Comparison of ENCODE assay signal across 1 mouse cellular context in the genomic region with DNA sequence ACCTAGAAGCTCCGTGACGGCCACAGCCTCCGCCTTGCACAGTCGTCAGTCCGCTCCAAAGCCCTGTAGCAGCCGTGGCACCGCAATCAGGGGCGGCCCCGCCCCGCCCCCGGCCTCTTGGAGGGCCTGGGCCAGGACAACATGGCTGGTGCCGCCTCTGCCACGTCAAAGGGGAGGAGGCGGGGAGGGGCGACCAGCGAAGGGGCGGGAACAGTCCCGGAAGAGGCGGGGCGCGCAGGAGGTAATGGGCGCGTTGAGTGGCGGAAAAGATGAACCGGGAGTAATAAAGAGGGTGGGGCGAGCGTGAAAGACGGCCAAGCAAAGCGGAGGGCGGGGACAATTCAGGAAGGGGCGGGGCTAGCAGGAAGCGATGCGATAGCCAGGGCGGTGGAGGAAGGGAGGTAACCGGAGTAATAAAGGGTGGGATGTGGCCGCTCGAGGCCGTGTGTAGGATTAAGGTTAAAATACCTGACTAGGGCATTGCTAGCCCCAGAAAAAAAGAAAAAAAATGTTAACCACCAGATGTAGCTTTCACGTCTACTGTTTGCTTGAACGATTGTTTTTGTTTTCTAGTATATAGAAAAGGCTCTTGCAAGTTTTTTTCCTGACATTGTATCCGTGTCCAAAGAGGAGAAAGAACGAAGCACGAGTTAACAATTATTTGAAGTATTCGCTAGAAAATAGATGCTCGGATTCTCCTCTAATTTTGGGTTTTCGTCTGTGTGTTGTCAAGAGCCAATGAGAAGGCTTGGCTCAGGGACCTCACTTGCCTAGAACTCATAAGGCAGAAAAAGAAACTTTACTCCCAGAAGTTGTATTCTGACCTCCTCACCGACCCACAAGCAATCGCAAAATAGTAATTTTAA.
TF ChIP-seq lines count a peak whose summit lies in the region.

TSS of gene Sec23a (minus strand) at position 174 of the 866 bp plus-strand sequence.

TF ChIP-seq in CH12.LX, 34 proteins besides CTCF, POLR2A, EP300 and RAD21 (continued from another document):
- peak; percentile 69; the same call in 1 of the 2 replicates for TF ChIP-seq POLR2AphosphoS2 (IDR thresholded peaks at IDR 0.05; ENCODE audit: low read depth, low read length)
- peak; percentile 91 for TF ChIP-seq ELF1 (IDR thresholded peaks at IDR 0.05; ENCODE audit: low read depth, low read length)
- peak; percentile 76 for TF ChIP-seq HCFC1 (IDR thresholded peaks at IDR 0.05; ENCODE audit: low read depth, low read length)
- no peak; the same call in none of the 2 replicates for TF ChIP-seq NELFE (IDR thresholded peaks at IDR 0.05; ENCODE audit: low read depth, low read length)
- no peak for TF ChIP-seq SMC3 (IDR thresholded peaks at IDR 0.05; ENCODE audit: low read depth, low read length)
- TF ChIP-seq SIN3A (IDR thresholded peaks at IDR 0.05; ENCODE audit: low read length) = peak; percentile 79
- peak; percentile 70; the same call in 1 of the 2 replicates for TF ChIP-seq TBP (conservative IDR thresholded peaks at IDR 0.05; ENCODE audit: low read depth, low read length)
- TF ChIP-seq RCOR1 (conservative IDR thresholded peaks at IDR 0.05; ENCODE audit: low read depth, low read length) = no peak
- TF ChIP-seq TCF12 (IDR thresholded peaks at IDR 0.05; ENCODE audit: low read depth, low read length) = peak; percentile 73
- peak; percentile 44; the same call in 1 of the 2 replicates for TF ChIP-seq NRF1 (IDR thresholded peaks at IDR 0.05; ENCODE audit: low read depth, low read length)
- TF ChIP-seq UBTF (IDR thresholded peaks at IDR 0.05; ENCODE audit: low read depth, low read length) = 0 out of 2 replicates have a peak, but pooled peaks have one; percentile 50
- TF ChIP-seq ZC3H11A (IDR thresholded peaks at IDR 0.05; ENCODE audit: low read depth, low read length) = no peak
- TF ChIP-seq MAZ (IDR thresholded peaks at IDR 0.05; ENCODE audit: low read depth, low read length) = peak; percentile 42; the same call in 1 of the 2 replicates
- TF ChIP-seq USF2 (conservative IDR thresholded peaks at IDR 0.05; ENCODE audit: low read depth, low read length) = no peak
- TF ChIP-seq MAFK (IDR thresholded peaks at IDR 0.05; ENCODE audit: insufficient replicate concordance, low read length) = no peak
- TF ChIP-seq MXI1 (IDR thresholded peaks at IDR 0.05; ENCODE audit: low read depth, low read length) = peak; percentile 44; the same call in 1 of the 2 replicates
- no peak for TF ChIP-seq USF1 (IDR thresholded peaks at IDR 0.05; ENCODE audit: low read depth, low read length)
- peak; percentile 21; the same call in 1 of the 2 replicates for TF ChIP-seq MAX (IDR thresholded peaks at IDR 0.05; ENCODE audit: low read length)
- TF ChIP-seq KAT2A (IDR thresholded peaks at IDR 0.05; ENCODE audit: insufficient replicate concordance, low read length) = peak; percentile 63; the same call in 1 of the 2 replicates
- TF ChIP-seq ZMIZ1 (IDR thresholded peaks at IDR 0.05; ENCODE audit: low read depth, low read length) = peak; percentile 67; the same call in 1 of the 2 replicates
- TF ChIP-seq IRF4 (IDR thresholded peaks at IDR 0.05; ENCODE audit: low read depth, low read length) = peak; percentile 74; the same call in 1 of the 2 replicates
- TF ChIP-seq ZKSCAN1 (IDR thresholded peaks at IDR 0.05; ENCODE audit: borderline replicate concordance, low read depth, low read length) = no peak
- no peak for TF ChIP-seq E2F4 (IDR thresholded peaks at IDR 0.05; ENCODE audit: insufficient replicate concordance, low read depth, low read length)
